In the genomic region with DNA sequence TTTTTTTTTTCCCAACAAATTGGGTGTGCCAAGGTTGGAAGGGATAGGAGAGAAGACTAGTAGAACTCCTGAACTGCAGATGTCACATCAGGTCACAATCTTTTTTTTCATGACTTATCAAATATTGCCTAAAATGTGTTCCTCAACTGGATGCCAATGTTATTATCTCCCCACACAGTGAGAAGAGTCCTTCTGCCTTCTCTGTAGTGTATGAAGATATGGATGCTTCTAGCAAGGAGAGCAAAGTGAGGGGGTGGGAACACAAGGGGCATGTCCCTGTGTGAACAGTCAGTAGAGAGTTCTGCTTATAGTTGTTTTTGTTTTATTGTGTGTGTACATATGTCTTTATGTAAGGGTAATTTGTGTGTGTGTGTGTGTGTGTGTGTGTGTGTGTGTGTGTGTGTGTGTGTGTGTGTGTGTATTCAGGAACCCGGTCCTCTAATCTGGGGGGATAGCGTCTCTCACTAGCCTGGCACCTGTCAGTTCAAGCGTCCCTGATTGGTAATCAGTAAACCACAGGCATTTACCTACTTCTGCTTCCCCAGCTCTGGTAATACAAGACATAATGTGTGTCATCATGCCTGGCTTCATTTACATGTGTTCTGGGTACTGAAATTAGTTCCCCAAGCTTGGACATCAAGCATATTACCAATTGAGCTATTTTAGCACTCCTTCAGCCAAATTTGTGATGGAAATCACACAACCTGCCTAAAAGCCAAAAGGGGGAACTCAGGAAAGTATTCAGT, we compare ENCODE assay signal across 26 mouse cellular contexts. TPM values are rescaled to one million over a fixed set of nuclear protein-coding genes. Genes with fewer than 3 reads are reported as not detected.
A peak's percentile ranks its signal among the peaks of the same experiment; 100 is the strongest.
DNase-seq lines count a peak whose midpoint lies in the region; ATAC-seq and TF ChIP-seq lines count a peak whose summit lies in the region.
"Had no signal": no experiment of that assay in that cellular context is flagged by ENCODE, and none has a peak within 500 bp of the region (broad histone marks: within the 10 kb centered on the region; RNA-seq: fewer than 3 reads in every experiment).

No protein-coding gene starts in this region.

- H3K9ac ChIP-seq in CH12.LX (ENCODE audit: insufficient read depth, low read depth), result peak overlapping the region; percentile 55; the same call in 1 of the 2 replicates
- H3K9ac ChIP-seq: forebrain, embryonic 13.5 days; forebrain, postnatal 0 days; heart, embryonic 13.5 days; hindbrain, embryonic 15.5 days had no signal

- peak; percentile 86 for DNase-seq in CH12.LX (ENCODE audit: extremely low read depth)
- DNase-seq in kidney, adult 18-20 months, result no peak
- DNase-seq in kidney, postnatal 36 days, result no peak
- DNase-seq in cerebellum, adult 11-12 months, result no peak
- no peak for DNase-seq in urinary bladder, postnatal 14 days (ENCODE audit: low spot score)
- DNase-seq: adrenal gland, postnatal 14 days; cerebellum, adult 18-20 months; cerebellum, adult 9-11 months; cerebellum, postnatal 36 days; forebrain, postnatal 0 days; gastrocnemius, adult 2 months; gastrocnemius, postnatal 25 days; heart, adult 11 months; heart, postnatal 36 days had no signal

- TF ChIP-seq RAD21 in CH12.LX (IDR thresholded peaks at IDR 0.05; ENCODE audit: low read depth, low read length), result no peak

- H3K4me3 ChIP-seq in CH12.LX (replicated peaks in 1 of 3; ENCODE audit: low read depth in 2 of 3, low read length in 2 of 3, poor library complexity in 1 of 3), result no peak overlapping the region
- H3K4me3 ChIP-seq: embryonic facial prominence, embryonic 10.5 days; forebrain, embryonic 13.5 days; gastrocnemius, adult 2 months; heart, embryonic 13.5 days; hindbrain, embryonic 15.5 days had no signal

- in situ Hi-C loops in CH12.LX (cut with MboI; ENCODE audit: low pct_ligation_motif_present, low pct_unique_long_range_greater_than_20kb, low sequenced_read_pairs), result no loop called here

- H3K27ac ChIP-seq in CH12.LX (ENCODE audit: insufficient read depth, low read depth), result peak overlapping the region; percentile 46; the same call in 1 of the 2 replicates
- H3K27ac ChIP-seq: embryonic facial prominence, embryonic 10.5 days; forebrain, embryonic 13.5 days; gastrocnemius, adult 2 months; heart, embryonic 13.5 days; hindbrain, embryonic 15.5 days had no signal

- no peak for TF ChIP-seq CTCF in CH12.LX (conservative IDR thresholded peaks at IDR 0.05 in 1 of 2, IDR thresholded peaks at IDR 0.05 in 1 of 2; ENCODE audit: low read depth in 2 of 2, low read length in 2 of 2)

- H3K79me2 ChIP-seq in CH12.LX (replicated peaks; ENCODE audit: control insufficient read depth, extremely low read depth, insufficient read depth, poor library complexity, severe bottlenecking), result no peaks in the 10 kb centered on the region

- TF ChIP-seq POLR2A in CH12.LX (IDR thresholded peaks at IDR 0.05; ENCODE audit: low read depth, low read length), result no peak

- H3K4me2 ChIP-seq in CH12.LX (ENCODE audit: insufficient read depth, low read depth, poor library complexity, severe bottlenecking), result peak overlapping the region; percentile 69
- H3K4me2 ChIP-seq: forebrain, embryonic 13.5 days; heart, embryonic 13.5 days; hindbrain, embryonic 15.5 days had no signal

- peak; percentile 82 for ATAC-seq in common myeloid progenitor, adult 5-6 weeks (replicated peaks; ENCODE audit: low read depth, poor library complexity, severe bottlenecking)
- peak; percentile 63; the same call in 1 of the 2 replicates for ATAC-seq in megakaryocyte-erythroid progenitor cell, adult 5-6 weeks (replicated peaks; ENCODE audit: low FRiP score, low TSS enrichment, poor library complexity, severe bottlenecking)
- ATAC-seq: activated CD4-positive, CD25-positive, alpha-beta regulatory T cell, adult 4 months; forebrain, embryonic 13.5 days; forebrain, postnatal 0 days; inflammation-experienced regulatory T-cells, adult 6 months had no signal

- H3K9me3 ChIP-seq in CH12.LX (replicated peaks; ENCODE audit: low read length), result no peaks in the 10 kb centered on the region
- H3K9me3 ChIP-seq: embryonic facial prominence, embryonic 10.5 days; forebrain, embryonic 13.5 days; heart, embryonic 13.5 days; hindbrain, embryonic 15.5 days had no signal

- no peaks in the 10 kb centered on the region for H3K36me3 ChIP-seq in CH12.LX (replicated peaks in 1 of 2; ENCODE audit: control insufficient read depth in 1 of 2, insufficient read depth in 1 of 2, low read length in 1 of 2)
- H3K36me3 ChIP-seq: embryonic facial prominence, embryonic 10.5 days; heart, embryonic 13.5 days; hindbrain, embryonic 15.5 days had no signal

- peaks cover 7 to 44% of the 10 kb centered on the region in 2 experiments; a peak in 3 of 4 replicates for H3K4me1 ChIP-seq in CH12.LX (ENCODE audit: control insufficient read depth in 1 of 2, insufficient read depth in 2 of 2)
- H3K4me1 ChIP-seq: embryonic facial prominence, embryonic 10.5 days; forebrain, embryonic 13.5 days; heart, embryonic 13.5 days; hindbrain, embryonic 15.5 days had no signal

- dilution Hi-C loops in CH12.LX (cut with MboI; ENCODE audit: extremely low pct_ligation_motif_present, extremely low pct_unique_long_range_greater_than_20kb, low sequenced_read_pairs), result no loop called here

- peak; percentile 86 for TF ChIP-seq EP300 in CH12.LX (IDR thresholded peaks at IDR 0.05; ENCODE audit: low read length)

- H3K27me3 ChIP-seq in CH12.LX (replicated peaks), result no peaks in the 10 kb centered on the region
- H3K27me3 ChIP-seq: forebrain, embryonic 13.5 days; heart, embryonic 13.5 days; hindbrain, embryonic 15.5 days had no signal

TF ChIP-seq in CH12.LX, 34 proteins besides CTCF, POLR2A, EP300 and RAD21:
- TF ChIP-seq JUND (conservative IDR thresholded peaks at IDR 0.05; ENCODE audit: low read depth, low read length) (peak; percentile 65; the same call in 1 of the 2 replicates), MYC (IDR thresholded peaks at IDR 0.05; ENCODE audit: low read depth, low read length) (0 out of 2 replicates have a peak, but pooled peaks have one; percentile 58), USF1 (IDR thresholded peaks at IDR 0.05; ENCODE audit: low read depth, low read length) (no peak), ETS1 (conservative IDR thresholded peaks at IDR 0.05; ENCODE audit: low read depth, low read length) (peak; percentile 74), BHLHE40 (IDR thresholded peaks at IDR 0.05; ENCODE audit: low read depth, low read length) (peak; percentile 51), NRF1 (IDR thresholded peaks at IDR 0.05; ENCODE audit: low read depth, low read length) (no peak), ELF1 (IDR thresholded peaks at IDR 0.05; ENCODE audit: low read depth, low read length) (no peak), ZKSCAN1 (IDR thresholded peaks at IDR 0.05; ENCODE audit: borderline replicate concordance, low read depth, low read length) (no peak), MAFK (IDR thresholded peaks at IDR 0.05; ENCODE audit: insufficient replicate concordance, low read length) (no peak), SMC3 (IDR thresholded peaks at IDR 0.05; ENCODE audit: low read depth, low read length) (no peak), TCF12 (IDR thresholded peaks at IDR 0.05; ENCODE audit: low read depth, low read length) (peak; percentile 70), MAZ (IDR thresholded peaks at IDR 0.05; ENCODE audit: low read depth, low read length) (no peak), RCOR1 (conservative IDR thresholded peaks at IDR 0.05; ENCODE audit: low read depth, low read length) (peak; percentile 33; the same call in 1 of the 2 replicates), JUN (IDR thresholded peaks at IDR 0.05; ENCODE audit: insufficient read depth, low read depth, low read length) (peak; percentile 45; the same call in 1 of the 2 replicates), HCFC1 (IDR thresholded peaks at IDR 0.05; ENCODE audit: low read depth, low read length) (no peak), USF2 (conservative IDR thresholded peaks at IDR 0.05; ENCODE audit: low read depth, low read length) (no peak), CHD2 (IDR thresholded peaks at IDR 0.05; ENCODE audit: low read length) (no peak), UBTF (IDR thresholded peaks at IDR 0.05; ENCODE audit: low read depth, low read length) (no peak), E2F4 (IDR thresholded peaks at IDR 0.05; ENCODE audit: insufficient replicate concordance, low read depth, low read length) (no peak), MEF2A (IDR thresholded peaks at IDR 0.05; ENCODE audit: borderline replicate concordance, low read depth, low read length) (peak; percentile 89), IRF4 (IDR thresholded peaks at IDR 0.05; ENCODE audit: low read depth, low read length) (peak; percentile 72)
TF ChIP-seq in CH12.LX: peak in this region for 9.

RNA-seq across cellular contexts. Expression of a gene that starts 8.3 kb away (rescaled TPM):
- total RNA-seq in CH12.LX (2012; rRNA removed), result 106 and 155 TPM in 2 replicates
- 239 and 286 TPM in 2 replicates for total RNA-seq in CH12.LX (2014; rRNA removed)
- 159 and 195 TPM in 2 replicates for polyA plus RNA-seq in CH12.LX (2012; ENCODE audit: insufficient read length, low read depth)
- total RNA-seq in common myeloid progenitor, adult 5-6 weeks (2017), result 103 and 106 TPM in 2 replicates
- 67.5 and 88.5 TPM in 2 replicates for total RNA-seq in megakaryocyte-erythroid progenitor cell, adult 5-6 weeks (2014; fragmentation: Nextera tagmentation)
- total RNA-seq in megakaryocyte-erythroid progenitor cell, adult 5-6 weeks (2017), result 111 and 129 TPM in 2 replicates

RNA-seq across cellular contexts. Expression of a gene that starts 11.8 kb away (rescaled TPM):
- total RNA-seq in CH12.LX (2012; rRNA removed) (56.8 and 65.0 TPM in 2 replicates), CH12.LX (2014; rRNA removed) (119 and 138 TPM in 2 replicates)
- polyA plus RNA-seq in CH12.LX (2012; ENCODE audit: insufficient read length, low read depth), result 69.0 and 70.2 TPM in 2 replicates
- 1.2 TPM in 1 of 2 replicates, not detected in the other for total RNA-seq in common myeloid progenitor, adult 5-6 weeks (2017)
- not detected in 2 replicates for total RNA-seq in megakaryocyte-erythroid progenitor cell, adult 5-6 weeks (2014; fragmentation: Nextera tagmentation)
- not detected in 2 replicates for total RNA-seq in megakaryocyte-erythroid progenitor cell, adult 5-6 weeks (2017)
- total RNA-seq: adrenal gland, adult 18-20 months; forebrain, postnatal 0 days; gastrocnemius, adult 2 months; gastrocnemius, postnatal 25 days had no signal
- polyA plus RNA-seq: C2C12; embryonic facial prominence, embryonic 10.5 days; forebrain, embryonic 13.5 days; heart, embryonic 13.5 days; heart, postnatal 0 days; hindbrain, embryonic 11.5 days had no signal

RNA-seq across cellular contexts. Expression of a gene that starts 39.2 kb away (rescaled TPM):
- total RNA-seq in CH12.LX (2012; rRNA removed) (28.8 and 29.2 TPM in 2 replicates), CH12.LX (2014; rRNA removed) (60.1 and 73.3 TPM in 2 replicates)
- polyA plus RNA-seq in CH12.LX (2012; ENCODE audit: insufficient read length, low read depth), result 28.0 and 30.8 TPM in 2 replicates
- total RNA-seq in common myeloid progenitor, adult 5-6 weeks (2017), result 51.9 and 53.2 TPM in 2 replicates
- 21.6 and 23.9 TPM in 2 replicates for total RNA-seq in megakaryocyte-erythroid progenitor cell, adult 5-6 weeks (2014; fragmentation: Nextera tagmentation)
- 46.5 and 68.8 TPM in 2 replicates for total RNA-seq in megakaryocyte-erythroid progenitor cell, adult 5-6 weeks (2017)

Comparison
In these comparisons a context has a peak if more than half of its experiments do, and no peak if none do; other contexts are left out.
1. RNA of a gene that starts 11.8 kb away (total RNA-seq): 56.8 to 138 TPM in CH12.LX; 1.2 TPM in common myeloid progenitor, adult 5-6 weeks and not detected in megakaryocyte-erythroid progenitor cell, adult 5-6 weeks; every median in the first group is over 10 times any median in the second.